Mouse (Mus musculus) frontal cortex, postnatal 25 days (tissue): ENCODE results near the gene Uhrf1bp1l.
A peak's percentile ranks its signal among the peaks of the same experiment; 100 is the strongest.
"Not testable (repeated sequence)": the region's sequence is repeated elsewhere in the genome, so short reads cannot be mapped to it uniquely, and the experiment has no call there.

Experiments used
- DNase-seq, 2 experiments: peaks; one replicate each; pipeline ENCODE4 v3.0.0; 2022; ENCODE audit warnings: low spot score in 2 of 2

Uhrf1bp1l gene

DNA sequence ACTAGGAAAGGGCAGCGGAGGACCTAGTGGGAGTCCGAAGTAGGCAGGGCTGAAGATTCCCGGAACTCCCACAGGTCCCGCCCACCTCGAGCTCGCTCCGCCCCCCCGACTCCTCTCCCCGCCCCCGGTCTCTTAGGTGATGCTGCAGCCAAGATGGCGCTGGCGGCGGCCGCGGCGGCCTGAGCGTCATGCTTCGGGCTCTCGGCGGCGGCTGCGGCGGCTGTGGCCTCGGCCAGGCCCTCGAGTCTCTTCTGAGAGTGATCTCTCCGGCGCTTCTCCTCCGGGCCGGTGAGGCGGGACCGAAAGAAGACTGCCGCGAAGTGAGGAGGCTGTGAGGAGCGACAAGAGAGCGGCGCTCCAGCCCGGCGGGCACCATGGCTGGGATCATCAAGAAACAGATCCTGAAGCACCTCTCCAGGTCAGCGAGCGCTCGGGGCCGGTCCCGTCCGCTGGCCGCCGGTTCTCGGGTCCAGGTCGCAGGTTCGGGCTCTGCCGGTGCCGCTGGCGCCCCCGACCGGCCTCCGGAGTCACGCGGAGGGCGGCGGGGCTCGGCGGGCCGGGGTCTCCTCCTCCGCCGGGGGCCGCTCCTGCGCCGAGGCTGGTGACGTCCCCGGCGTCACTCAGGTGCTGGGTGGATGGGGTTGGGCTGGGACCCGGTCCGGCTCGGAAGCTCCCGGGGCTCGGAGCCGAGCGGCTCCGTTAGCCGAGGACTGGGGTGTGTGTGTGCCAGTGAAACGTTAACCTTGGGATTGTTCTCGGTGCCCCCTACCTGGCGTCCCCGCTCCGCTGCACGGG is at the start of gene Uhrf1bp1l:
Gene Uhrf1bp1l (plus strand): TSS at position 121 of the 795 bp plus-strand sequence.
- peak; percentile 70 to 73 for DNase-seq

- no peak for DNase-seq
These were observed 49.4 kb upstream of the Uhrf1bp1l start for GRCm38 (mm10) chr10:89695194-89695911.

- not testable (repeated sequence) for DNase-seq
These were observed 48.5 kb upstream of the Uhrf1bp1l start for GRCm38 (mm10) chr10:89696270-89696669.

- DNase-seq, result no peak
These were observed 46.8 kb upstream of the Uhrf1bp1l start for GRCm38 (mm10) chr10:89697956-89698355.

- DNase-seq, result no peak
These were observed 41.7 kb upstream of the Uhrf1bp1l start for GRCm38 (mm10) chr10:89703042-89703441.

GRCm38 (mm10) chr10:89707397-89707796 is 37.4 kb upstream of the Uhrf1bp1l start:
- no peak for DNase-seq

- no peak for DNase-seq
These were observed 36.1 kb upstream of the Uhrf1bp1l start for GRCm38 (mm10) chr10:89708720-89709119.

GRCm38 (mm10) chr10:89714910-89715309 is 29.9 kb upstream of the Uhrf1bp1l start:
- DNase-seq, result no peak

DNA sequence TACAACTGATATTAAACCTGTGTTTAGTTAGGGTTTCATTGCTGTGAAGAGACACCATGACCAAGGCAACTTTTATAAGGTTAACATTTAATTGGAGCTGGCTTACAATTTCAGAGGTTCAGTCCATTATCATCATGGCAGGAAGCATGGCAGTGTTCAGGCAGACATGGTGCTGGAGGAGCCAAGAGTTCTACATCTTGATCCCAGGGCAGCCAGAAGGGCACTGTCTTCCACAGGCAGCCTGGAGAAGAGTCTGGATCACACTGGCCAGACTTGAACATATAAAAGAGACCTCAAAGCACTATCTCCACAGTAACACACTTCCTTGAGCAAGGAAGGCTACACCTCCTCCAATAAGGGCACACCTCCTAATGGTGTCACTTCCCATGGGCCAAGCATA is 24.5 kb upstream of the Uhrf1bp1l start:
- DNase-seq, result no peak

DNA sequence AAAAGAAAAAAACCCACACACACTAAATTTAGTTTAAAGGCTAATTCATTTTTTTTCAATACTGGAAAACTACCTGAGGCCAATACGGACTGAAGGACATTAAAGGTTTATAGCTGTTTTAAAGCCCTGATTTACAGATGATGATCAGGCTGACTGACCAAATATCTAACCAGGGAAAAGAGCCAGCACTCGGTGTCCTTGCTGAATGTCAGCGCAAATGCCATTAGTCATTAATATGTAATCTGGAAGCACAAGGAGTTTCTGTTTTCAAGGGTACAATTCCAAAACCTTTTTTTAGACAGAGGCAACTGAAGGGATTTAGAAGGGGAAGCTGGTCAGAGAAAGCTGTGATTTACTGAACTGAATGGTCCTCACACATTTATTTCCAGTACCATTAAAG is 24.0 kb upstream of the Uhrf1bp1l start:
- no peak for DNase-seq

- no peak for DNase-seq
These were observed 22.3 kb upstream of the Uhrf1bp1l start for GRCm38 (mm10) chr10:89722247-89723195.

- no peak for DNase-seq
These were observed 14.4 kb upstream of the Uhrf1bp1l start for GRCm38 (mm10) chr10:89730386-89730785.

DNA sequence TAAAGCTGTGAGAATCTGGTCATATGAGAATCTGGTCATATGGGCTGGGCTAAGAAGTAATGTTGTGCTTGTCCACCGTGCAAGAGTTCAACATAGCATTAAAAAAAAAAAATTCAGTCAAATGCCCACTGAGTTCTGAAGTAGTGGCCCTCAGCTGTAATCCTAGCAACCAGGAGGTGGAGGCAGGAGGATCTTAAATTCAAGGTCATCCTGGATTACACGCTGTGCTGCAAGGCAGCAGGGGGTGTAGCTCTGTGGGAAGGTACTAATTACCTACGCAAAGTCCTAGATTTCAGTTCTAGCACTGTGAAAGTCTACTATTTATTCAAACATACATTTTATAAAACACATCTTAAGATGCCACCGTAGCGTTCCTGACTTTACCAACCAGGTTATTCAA is 13.4 kb upstream of the Uhrf1bp1l start:
- no peak for DNase-seq

DNA sequence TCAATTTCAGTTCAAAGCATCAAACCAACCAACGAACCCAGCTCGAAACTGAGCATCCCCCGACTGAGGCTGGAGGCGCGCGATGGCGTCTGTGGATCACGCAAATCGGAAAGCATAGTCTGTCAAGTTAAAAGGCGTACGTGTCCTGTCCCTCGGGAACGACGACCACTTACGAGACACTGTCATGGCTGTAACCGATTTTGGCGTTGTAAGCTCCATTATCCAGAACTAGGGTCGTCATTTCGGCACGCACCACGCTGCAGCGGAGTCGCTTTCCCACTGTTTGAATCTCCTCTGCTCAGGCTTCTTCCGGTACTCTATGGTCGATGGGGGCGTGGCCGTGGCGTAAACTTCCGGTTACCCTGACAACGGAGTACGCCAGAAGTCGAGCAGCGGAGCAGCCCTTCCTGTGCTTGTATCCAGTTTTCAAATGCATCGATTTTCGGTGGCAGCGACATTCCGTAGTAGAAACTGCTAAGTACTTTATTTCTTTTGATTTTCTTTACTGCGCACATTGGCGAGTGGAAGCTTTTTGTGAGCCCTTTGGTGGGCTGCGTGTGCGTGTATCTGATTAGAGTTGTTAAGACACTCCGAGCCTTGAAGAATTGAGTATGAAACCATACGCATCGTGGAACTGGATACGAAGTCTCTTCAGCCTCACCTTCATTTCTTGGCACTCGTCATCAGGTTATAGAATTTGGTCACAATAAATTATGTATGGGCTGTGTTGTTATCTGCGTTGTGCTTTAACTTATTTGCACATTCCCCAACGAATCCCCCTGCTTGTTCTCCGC is 12.6 kb upstream of the Uhrf1bp1l start, which contains the start of gene Actr6:
Gene Actr6 (minus strand): TSS at position 295 of the 794 bp plus-strand sequence.
- peak; percentile 81 to 91 for DNase-seq

GRCm38 (mm10) chr10:89737092-89737491 is 7.7 kb upstream of the Uhrf1bp1l start:
- no peak for DNase-seq

DNA sequence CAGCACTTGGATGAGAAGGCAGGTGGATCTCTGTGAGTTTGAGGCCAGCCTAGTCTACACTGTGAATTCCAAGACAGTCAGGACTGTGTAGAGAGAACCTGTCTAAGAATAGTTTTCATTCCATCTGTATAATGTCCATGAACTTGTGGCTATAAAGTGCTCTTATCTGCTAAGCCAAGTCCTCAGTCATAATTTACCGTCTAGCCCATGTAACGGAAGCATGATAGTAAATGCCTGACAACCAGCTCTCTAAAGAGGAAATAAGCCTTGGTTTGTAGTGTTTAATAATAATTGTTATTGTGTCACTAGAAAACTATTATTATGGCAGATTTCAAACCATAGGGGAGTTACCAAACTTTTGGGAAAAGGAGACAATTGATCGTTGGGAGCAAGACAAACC is 6.9 kb upstream of the Uhrf1bp1l start:
- DNase-seq, result no peak

GRCm38 (mm10) chr10:89738395-89738794 is 6.4 kb upstream of the Uhrf1bp1l start:
- no peak for DNase-seq

DNA sequence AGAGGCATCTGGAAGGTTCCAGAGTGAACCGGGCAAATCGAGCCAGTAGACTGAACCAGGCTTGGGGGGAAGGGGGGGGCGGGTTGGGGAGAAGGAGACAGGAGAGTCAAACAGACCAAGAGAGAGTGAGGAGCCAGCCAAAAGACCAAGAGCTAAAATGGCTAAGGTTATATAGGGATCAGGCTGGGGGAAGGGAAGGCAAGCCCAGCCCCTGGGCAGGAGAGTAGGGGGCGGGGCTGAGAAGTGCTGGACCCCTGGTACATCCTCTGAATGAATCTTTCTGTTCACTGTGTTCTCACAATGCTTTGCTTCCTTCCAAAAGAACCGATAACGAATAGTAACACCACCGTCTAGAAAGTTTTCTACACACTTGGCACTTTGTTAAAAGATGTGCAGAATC is 5.1 kb upstream of the Uhrf1bp1l start:
- DNase-seq, result no peak

DNA sequence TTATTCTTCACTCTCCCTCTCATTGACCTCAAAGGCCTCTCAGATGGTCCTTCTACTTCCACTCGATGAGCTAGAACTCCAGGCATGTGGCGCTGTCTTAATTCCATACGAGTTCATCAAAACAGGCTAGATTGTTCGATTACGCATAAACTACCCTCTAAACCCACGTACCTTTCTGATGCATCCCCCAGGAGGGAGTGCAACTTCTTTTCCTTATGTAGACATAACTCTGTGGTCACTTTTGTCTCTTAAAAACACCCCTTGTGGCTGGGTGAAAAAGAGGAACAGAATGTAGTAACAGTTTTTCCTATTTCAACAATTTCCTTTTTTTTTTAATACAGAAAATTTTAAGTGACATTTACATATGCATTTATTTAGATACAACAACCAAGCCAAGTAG is 3.8 kb upstream of the Uhrf1bp1l start:
- DNase-seq, result no peak

GRCm38 (mm10) chr10:89743266-89743665 is 1.5 kb upstream of the Uhrf1bp1l start:
- no peak for DNase-seq

DNA sequence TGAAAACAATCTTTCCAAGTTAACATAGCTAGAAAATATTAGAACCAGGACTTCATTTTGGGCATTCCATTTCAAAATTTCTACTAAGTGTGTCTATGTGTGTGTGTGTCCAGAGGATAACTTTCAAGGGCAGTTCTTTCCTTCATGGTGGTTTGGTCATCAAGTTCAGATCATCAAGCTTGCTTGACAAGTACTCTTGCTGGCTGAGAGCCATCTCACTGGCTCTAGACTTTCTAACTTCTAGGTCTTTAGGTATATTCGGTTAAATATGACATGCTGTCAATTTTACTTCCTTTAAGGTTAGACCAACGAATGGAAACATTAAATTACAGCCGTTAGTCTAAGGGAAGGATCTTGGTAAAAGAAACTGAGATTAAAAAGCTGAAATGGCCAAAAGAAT is 450 bp upstream of the Uhrf1bp1l start:
- no peak for DNase-seq
